Mouse (Mus musculus): ENCODE measurements around the gene Lag3.

GRCm38 (mm10) chr6:124925941-124926340, 14.4 kb upstream of the Lag3 start:
- TF ChIP-seq MYOG (IDR thresholded peaks at IDR 0.05; ENCODE audit: control insufficient read depth, extremely low read depth, insufficient read length) (no peak), CTCF (IDR thresholded peaks at IDR 0.05; ENCODE audit: control insufficient read depth, insufficient read depth, insufficient read length) (no peak), MAX (IDR thresholded peaks at IDR 0.05) (no peak), CEBPB (IDR thresholded peaks at IDR 0.05; ENCODE audit: low read depth) (no peak), USF1 (IDR thresholded peaks at IDR 0.05; ENCODE audit: low read depth) (no peak), FOSL1 (IDR thresholded peaks at IDR 0.05; ENCODE audit: insufficient read depth, low read length, poor library complexity, severe bottlenecking) (no peak)

Measured in C2C12 (cell line).